Mouse (Mus musculus): ENCODE measurements at regions not wholly inside any gene's neighbourhood (a gene's known extent, or its start where the extent isn't known, plus 50 kb on each side); places are given as distances from the start of the nearest gene placed in this dataset.

- Histone ChIP-seq H3K4me1 (ENCODE audit: control insufficient read depth, insufficient read depth, insufficient read length, low read length) (peaks cover 8% of the 10 kb centered on the region), H3K27ac (replicated peaks; ENCODE audit: low read depth, low read length) (no peak overlapping the region), H3K4me3 (ENCODE audit: insufficient read depth, low read depth, low read length) (no peak overlapping the region)
Measured at GRCm38 (mm10) chr12:16136214-16136671, 319.5 kb upstream of the Trib2 start.

- no peak overlapping the region for H3K4me3 ChIP-seq (ENCODE audit: insufficient read depth, low read depth, low read length)
- H3K4me1 ChIP-seq (ENCODE audit: control insufficient read depth, insufficient read depth, insufficient read length, low read length): peaks cover 8% of the 10 kb centered on the region
- no peak overlapping the region for H3K27ac ChIP-seq (replicated peaks; ENCODE audit: low read depth, low read length)
Measured at GRCm38 (mm10) chr12:16135602-16136213, 319.0 kb upstream of the Trib2 start.

- Histone ChIP-seq H3K27ac (replicated peaks; ENCODE audit: low read depth, low read length) (no peak overlapping the region; the same call in 1 of the 2 replicates), H3K4me3 (ENCODE audit: insufficient read depth, low read depth, low read length) (no peak overlapping the region), H3K4me1 (ENCODE audit: control insufficient read depth, insufficient read depth, insufficient read length, low read length) (peaks cover 6% of the 10 kb centered on the region)
Measured at GRCm38 (mm10) chr12:16134446-16134845, 317.7 kb upstream of the Trib2 start.

GRCm38 (mm10) chr12:16133253-16133652 lies 316.5 kb upstream of the Trib2 start:
- Histone ChIP-seq H3K4me3 (ENCODE audit: insufficient read depth, low read depth, low read length) (no peak overlapping the region), H3K27ac (replicated peaks; ENCODE audit: low read depth, low read length) (0 out of 2 replicates have a peak overlapping the region, but pooled peaks have one; percentile 8)

GRCm38 (mm10) chr12:16131740-16132077 lies 315.0 kb upstream of the Trib2 start:
- H3K27ac ChIP-seq (replicated peaks; ENCODE audit: low read depth, low read length): no peak overlapping the region

More at GRCm38 (mm10) chr12:16133253-16133652, 316.5 kb upstream of the Trib2 start:
- H3K4me1 ChIP-seq (ENCODE audit: control insufficient read depth, insufficient read depth, insufficient read length, low read length): no peaks in the 10 kb centered on the region; the same call in 1 of the 2 replicates

GRCm38 (mm10) chr12:16131028-16131739 lies 314.5 kb upstream of the Trib2 start:
- Histone ChIP-seq H3K4me3 (ENCODE audit: insufficient read depth, low read depth, low read length) (no peak overlapping the region), H3K27ac (replicated peaks; ENCODE audit: low read depth, low read length) (no peak overlapping the region), H3K4me1 (ENCODE audit: control insufficient read depth, insufficient read depth, insufficient read length, low read length) (no peaks in the 10 kb centered on the region; the same call in 1 of the 2 replicates)

More at GRCm38 (mm10) chr12:16131740-16132077, 315.0 kb upstream of the Trib2 start:
- Histone ChIP-seq H3K4me1 (ENCODE audit: control insufficient read depth, insufficient read depth, insufficient read length, low read length) (no peaks in the 10 kb centered on the region; the same call in 1 of the 2 replicates), H3K4me3 (ENCODE audit: insufficient read depth, low read depth, low read length) (no peak overlapping the region)

- H3K27ac ChIP-seq (replicated peaks; ENCODE audit: low read depth, low read length): no peak overlapping the region
- no peak overlapping the region for H3K4me3 ChIP-seq (ENCODE audit: insufficient read depth, low read depth, low read length)
- H3K4me1 ChIP-seq (ENCODE audit: control insufficient read depth, insufficient read depth, insufficient read length, low read length): no peaks in the 10 kb centered on the region; the same call in 1 of the 2 replicates
Measured at GRCm38 (mm10) chr12:16130605-16131004, 313.9 kb upstream of the Trib2 start.

- Histone ChIP-seq H3K4me3 (ENCODE audit: insufficient read depth, low read depth, low read length) (no peak overlapping the region), H3K4me1 (ENCODE audit: control insufficient read depth, insufficient read depth, insufficient read length, low read length) (no peaks in the 10 kb centered on the region; the same call in 1 of the 2 replicates), H3K27ac (replicated peaks; ENCODE audit: low read depth, low read length) (no peak overlapping the region)
Measured at GRCm38 (mm10) chr12:16129923-16130322, 313.2 kb upstream of the Trib2 start.

- no peaks in the 10 kb centered on the region; the same call in 1 of the 2 replicates for H3K4me1 ChIP-seq (ENCODE audit: control insufficient read depth, insufficient read depth, insufficient read length, low read length)
- no peak overlapping the region for H3K4me3 ChIP-seq (ENCODE audit: insufficient read depth, low read depth, low read length)
- H3K27ac ChIP-seq (replicated peaks; ENCODE audit: low read depth, low read length): no peak overlapping the region
Measured at GRCm38 (mm10) chr12:16129243-16129642, 312.5 kb upstream of the Trib2 start.

GRCm38 (mm10) chr12:16124906-16125305 lies 308.2 kb upstream of the Trib2 start:
- no peak overlapping the region for H3K27ac ChIP-seq (replicated peaks; ENCODE audit: low read depth, low read length)
- H3K4me3 ChIP-seq (ENCODE audit: insufficient read depth, low read depth, low read length): no peak overlapping the region
- H3K4me1 ChIP-seq (ENCODE audit: control insufficient read depth, insufficient read depth, insufficient read length, low read length): no peaks in the 10 kb centered on the region

- no peaks in the 10 kb centered on the region for H3K4me1 ChIP-seq (ENCODE audit: control insufficient read depth, insufficient read depth, insufficient read length, low read length)
- H3K4me3 ChIP-seq (ENCODE audit: insufficient read depth, low read depth, low read length): no peak overlapping the region
- no peak overlapping the region for H3K27ac ChIP-seq (replicated peaks; ENCODE audit: low read depth, low read length)
Measured at GRCm38 (mm10) chr12:16122353-16123127, 305.8 kb upstream of the Trib2 start.

GRCm38 (mm10) chr12:16121787-16122186 lies 305.1 kb upstream of the Trib2 start:
- no peak overlapping the region for H3K27ac ChIP-seq (replicated peaks; ENCODE audit: low read depth, low read length)
- no peaks in the 10 kb centered on the region for H3K4me1 ChIP-seq (ENCODE audit: control insufficient read depth, insufficient read depth, insufficient read length, low read length)

GRCm38 (mm10) chr12:16118710-16119109 lies 302.0 kb upstream of the Trib2 start:
- H3K4me1 ChIP-seq (ENCODE audit: control insufficient read depth, insufficient read depth, insufficient read length, low read length): no peaks in the 10 kb centered on the region
- no peak overlapping the region for H3K4me3 ChIP-seq (ENCODE audit: insufficient read depth, low read depth, low read length)
- no peak overlapping the region for H3K27ac ChIP-seq (replicated peaks; ENCODE audit: low read depth, low read length)

More at GRCm38 (mm10) chr12:16121787-16122186, 305.1 kb upstream of the Trib2 start:
- H3K4me3 ChIP-seq (ENCODE audit: insufficient read depth, low read depth, low read length): no peak overlapping the region

- Histone ChIP-seq H3K4me1 (ENCODE audit: control insufficient read depth, insufficient read depth, insufficient read length, low read length) (no peaks in the 10 kb centered on the region), H3K4me3 (ENCODE audit: insufficient read depth, low read depth, low read length) (no peak overlapping the region), H3K27ac (replicated peaks; ENCODE audit: low read depth, low read length) (no peak overlapping the region)
Measured at GRCm38 (mm10) chr12:16106946-16107345, 290.2 kb upstream of the Trib2 start.

GRCm38 (mm10) chr12:16098840-16099239 lies 282.1 kb upstream of the Trib2 start:
- Histone ChIP-seq H3K4me3 (ENCODE audit: insufficient read depth, low read depth, low read length) (no peak overlapping the region), H3K27ac (replicated peaks; ENCODE audit: low read depth, low read length) (no peak overlapping the region), H3K4me1 (ENCODE audit: control insufficient read depth, insufficient read depth, insufficient read length, low read length) (no peaks in the 10 kb centered on the region)

Data from brown adipose tissue, adult 24 weeks (tissue).